Mouse (Mus musculus) neural tube, embryonic 13.5 days (tissue): ENCODE results near the gene Ppcdc. TPM values are rescaled to one million over a fixed set of nuclear protein-coding genes. Genes with fewer than 3 reads are reported as not detected.

ENCODE experiments used
- ATAC-seq: fragments of 200-750 bp; cut with Nextera tagmentation; 2 replicates; pipeline ENCODE4 v1.8.0; 2017; ENCODE audit warnings: low read depth, mild to moderate bottlenecking, moderate TSS enrichment, moderate library complexity
- H3K27ac ChIP-seq: fragments of 300-500 bp; sonication (generic); replicated peaks from 2 replicates; pipeline ENCODE4 v1.5.1; 2015; ENCODE audit warnings: moderate library complexity, mild to moderate bottlenecking, inconsistent platforms
- H3K27me3 ChIP-seq: fragments of 300-500 bp; sonication (generic); 2 replicates; pipeline ENCODE4 v1.6.1; 2015; ENCODE audit warnings: mild to moderate bottlenecking, inconsistent platforms
- H3K36me3 ChIP-seq: fragments of 300-500 bp; sonication (generic); 2 replicates; pipeline ENCODE4 v1.6.1; 2015; ENCODE audit warnings: mild to moderate bottlenecking, inconsistent platforms
- H3K4me1 ChIP-seq: fragments of 300-500 bp; sonication (generic); replicated peaks from 2 replicates; pipeline ENCODE4 v1.6.1; 2015; ENCODE audit warnings: inconsistent platforms
- H3K4me2 ChIP-seq: fragments of 300-500 bp; sonication (generic); 2 replicates; pipeline ENCODE4 v1.6.1; 2015; ENCODE audit warnings: inconsistent platforms, mild to moderate bottlenecking, moderate library complexity
- H3K4me3 ChIP-seq: fragments of 300-500 bp; sonication (generic); 2 replicates; pipeline ENCODE4 v1.5.1; 2015; ENCODE audit warnings: mild to moderate bottlenecking, inconsistent platforms
- H3K9ac ChIP-seq: fragments of 300-500 bp; sonication (generic); 2 replicates; pipeline ENCODE4 v1.6.1; 2015; ENCODE audit warnings: moderate library complexity, mild to moderate bottlenecking, inconsistent platforms
- H3K9me3 ChIP-seq: fragments of 300-500 bp; sonication (generic); 2 replicates; pipeline ENCODE4 v1.6.1; 2016; ENCODE audit warnings: inconsistent platforms
- WGBS: fragments of 180-500 bp; shearing (Covaris S2); methylation state at CpG from one replicate; pipeline ENCODE4 v1.1.7; 2015; 5-methylcytosine and 5-hydroxymethylcytosine counted together
- polyA plus RNA-seq: library from polyadenylated mRNA; unstranded; fragments of >200 nt; fragmentation: Nextera tagmentation; extraction: Ambion mirVana; gene quantifications from 2 replicates; pipeline ENCODE4 v1.2.1, GENCODE M21; 2015

Gene Ppcdc
- polyA plus RNA-seq, 1 experiment from 2014 or later: 23.6 TPM

GRCm38 (mm10) chr9:57342906-57343474 lies 96.9 kb downstream of the Ppcdc start:
- Histone ChIP-seq H3K4me2 (no peak overlapping the region), H3K27ac (no peak overlapping the region), H3K4me1 (no peaks in the 10 kb centered on the region), H3K9me3 (no peaks in the 10 kb centered on the region), H3K36me3 (no peaks in the 10 kb centered on the region), H3K27me3 (no peaks in the 10 kb centered on the region), H3K4me3 (no peak overlapping the region), H3K9ac (no peak overlapping the region)
- WGBS: 85% methylated on average over 6 of the region's 6 CpGs
- no peak for ATAC-seq

GRCm38 (mm10) chr9:57342186-57342585 lies 97.7 kb downstream of the Ppcdc start:
- Histone ChIP-seq H3K27ac (no peak overlapping the region), H3K4me3 (no peak overlapping the region), H3K4me1 (no peaks in the 10 kb centered on the region), H3K27me3 (no peaks in the 10 kb centered on the region), H3K36me3 (no peaks in the 10 kb centered on the region), H3K9me3 (no peaks in the 10 kb centered on the region), H3K9ac (no peak overlapping the region), H3K4me2 (no peak overlapping the region)
- 87% methylated on average over 3 of the region's 3 CpGs for WGBS
- ATAC-seq: no peak

- no peak overlapping the region for H3K4me2 ChIP-seq
- H3K36me3 ChIP-seq: no peaks in the 10 kb centered on the region
- H3K27me3 ChIP-seq: no peaks in the 10 kb centered on the region
- H3K4me3 ChIP-seq: no peak overlapping the region
- WGBS: 96% methylated on average over 5 of the region's 5 CpGs
- H3K4me1 ChIP-seq: no peaks in the 10 kb centered on the region
- peaks cover 5% of the 10 kb centered on the region; the same call in 1 of the 2 replicates for H3K9me3 ChIP-seq
- no peak for ATAC-seq
- H3K27ac ChIP-seq: no peak overlapping the region
- H3K9ac ChIP-seq: no peak overlapping the region
These were observed 99.6 kb downstream of the Ppcdc start for GRCm38 (mm10) chr9:57340361-57340760.

- no peaks in the 10 kb centered on the region for H3K27me3 ChIP-seq
- H3K4me1 ChIP-seq: no peaks in the 10 kb centered on the region
- no peak overlapping the region for H3K9ac ChIP-seq
- no peaks in the 10 kb centered on the region for H3K36me3 ChIP-seq
- H3K4me2 ChIP-seq: no peak overlapping the region
- H3K4me3 ChIP-seq: no peak overlapping the region
- no peak for ATAC-seq
- H3K27ac ChIP-seq: no peak overlapping the region
- WGBS: 87% methylated on average over 5 of the region's 5 CpGs
- peaks cover 5% of the 10 kb centered on the region; the same call in 1 of the 2 replicates for H3K9me3 ChIP-seq
These were observed 100.2 kb downstream of the Ppcdc start for GRCm38 (mm10) chr9:57339577-57340210.

DNA sequence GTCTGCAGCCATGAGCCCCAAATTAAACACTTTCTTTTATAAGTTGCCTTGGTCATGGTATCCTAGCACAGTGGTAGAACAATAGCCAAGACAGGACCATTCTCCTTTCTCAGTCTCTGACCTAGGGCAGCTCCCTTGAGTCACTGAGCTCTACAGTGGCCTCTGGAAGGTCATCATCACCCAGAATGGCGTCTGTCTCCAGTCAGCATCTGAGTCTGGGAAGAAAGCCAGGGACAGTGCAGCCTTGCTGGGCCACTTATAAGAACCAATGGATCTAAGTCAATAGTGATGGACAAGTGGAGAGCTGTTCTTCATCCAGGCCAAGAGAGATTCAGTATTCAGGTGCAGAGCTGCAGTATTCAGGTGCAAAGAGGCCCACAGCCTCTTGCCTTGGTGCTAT lies 101.2 kb downstream of the Ppcdc start:
- WGBS: 77% methylated on average over 1 of the region's 1 CpGs
- Histone ChIP-seq H3K9me3 (peaks cover 5% of the 10 kb centered on the region; the same call in 1 of the 2 replicates), H3K36me3 (no peaks in the 10 kb centered on the region), H3K4me2 (no peak overlapping the region), H3K4me3 (no peak overlapping the region), H3K4me1 (no peaks in the 10 kb centered on the region), H3K27me3 (no peaks in the 10 kb centered on the region), H3K9ac (no peak overlapping the region), H3K27ac (no peak overlapping the region)
- ATAC-seq: no peak

Other genes with a start within 250 kb of the Ppcdc start
- gene Trcg1, start 203.6 kb downstream of the Ppcdc start, polyA plus RNA-seq: not detected in 2 replicates
- 4.4 and 6.0 TPM in 2 replicates for gene 1700017B05Rik, start 177.5 kb downstream of the Ppcdc start, polyA plus RNA-seq
- gene Scamp5, start 27.9 kb upstream of the Ppcdc start, polyA plus RNA-seq: 65.1 and 67.8 TPM in 2 replicates
- gene Rpp25, start 63.9 kb upstream of the Ppcdc start, polyA plus RNA-seq: 21.0 and 21.9 TPM in 2 replicates
- gene Cox5a, start 81.2 kb upstream of the Ppcdc start, polyA plus RNA-seq: 922 and 997 TPM in 2 replicates
- gene Fam219b, start 97.4 kb upstream of the Ppcdc start, polyA plus RNA-seq: 20.2 and 20.6 TPM in 2 replicates
- gene Mpi, start 112.6 kb upstream of the Ppcdc start, polyA plus RNA-seq: 70.8 and 73.1 TPM in 2 replicates
- gene Scamp2, start 120.8 kb upstream of the Ppcdc start, polyA plus RNA-seq: 48.0 and 53.7 TPM in 2 replicates
- 25.9 and 26.5 TPM in 2 replicates for gene Ulk3, start 149.3 kb upstream of the Ppcdc start, polyA plus RNA-seq
- gene Cplx3, start 166.2 kb upstream of the Ppcdc start, polyA plus RNA-seq: not detected in 2 replicates
- gene Lman1l, start 180.7 kb upstream of the Ppcdc start, polyA plus RNA-seq: not detected in 2 replicates
- 43.7 and 43.9 TPM in 2 replicates for gene Csk, start 213.5 kb upstream of the Ppcdc start, polyA plus RNA-seq
- not detected in 2 replicates for gene Cyp1a2, start 243.6 kb upstream of the Ppcdc start, polyA plus RNA-seq
- 0.15 TPM in 1 of 2 replicates, not detected in the other for gene Cyp1a1, start 247.8 kb upstream of the Ppcdc start, polyA plus RNA-seq